Mouse (Mus musculus) left cerebral cortex, adult 18-20 months (tissue): Measurements from ENCODE around the gene Rln1. TPM values are rescaled to one million over a fixed set of nuclear protein-coding genes. Genes with fewer than 3 reads are reported as not detected.

Experiments
- DNase-seq, 2 experiments: peaks; one replicate each; pipeline ENCODE4 v3.0.0; 2021 to 2022; ENCODE audit warnings: low spot score in 2 of 2, mixed read lengths in 1 of 2
- total RNA-seq, 2 experiments: library from RNA; stranded (reverse); gene quantifications; 2 replicates each; pipeline ENCODE4 v1.2.3; 2021

Rln1 gene
- total RNA-seq, 2 experiments from 2014 or later, result 0.84 to 1.8 TPM

DNA sequence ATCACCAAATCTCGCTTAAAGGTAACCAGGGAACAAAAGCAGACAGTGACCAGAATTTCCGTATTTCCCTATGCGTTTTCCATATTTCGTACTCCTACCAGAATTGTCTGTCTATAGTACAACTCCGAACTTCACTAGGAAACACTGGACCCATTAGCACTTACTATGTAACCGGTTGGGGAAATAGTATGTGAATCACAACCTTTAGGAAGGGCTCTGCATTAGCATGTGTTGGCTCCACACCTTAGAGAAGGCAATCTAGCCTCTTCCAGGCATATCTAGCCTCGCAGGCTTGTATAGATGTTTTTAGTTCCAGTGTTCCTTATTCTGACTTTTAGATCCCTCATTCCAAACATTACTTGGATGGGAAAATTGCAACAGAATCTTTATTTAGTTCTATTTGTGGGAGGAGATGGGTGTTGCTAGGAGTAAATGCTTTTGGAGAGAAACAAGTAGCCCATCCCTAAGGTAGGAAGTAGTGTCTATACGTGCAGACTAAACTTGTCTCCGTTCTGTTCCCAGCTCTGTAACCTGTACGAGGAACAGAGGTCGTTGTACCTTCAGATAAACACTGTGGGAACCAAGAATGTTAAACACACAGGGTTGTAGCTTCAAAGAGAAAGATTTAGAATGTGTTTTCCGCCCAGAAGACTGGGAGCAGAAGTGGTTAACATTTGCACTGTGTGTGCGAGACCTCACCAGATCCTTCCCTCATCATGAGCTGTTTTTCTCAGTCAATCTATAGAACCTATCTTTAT lies 27.9 kb upstream of the Rln1 start:
- no peak for DNase-seq

DNA sequence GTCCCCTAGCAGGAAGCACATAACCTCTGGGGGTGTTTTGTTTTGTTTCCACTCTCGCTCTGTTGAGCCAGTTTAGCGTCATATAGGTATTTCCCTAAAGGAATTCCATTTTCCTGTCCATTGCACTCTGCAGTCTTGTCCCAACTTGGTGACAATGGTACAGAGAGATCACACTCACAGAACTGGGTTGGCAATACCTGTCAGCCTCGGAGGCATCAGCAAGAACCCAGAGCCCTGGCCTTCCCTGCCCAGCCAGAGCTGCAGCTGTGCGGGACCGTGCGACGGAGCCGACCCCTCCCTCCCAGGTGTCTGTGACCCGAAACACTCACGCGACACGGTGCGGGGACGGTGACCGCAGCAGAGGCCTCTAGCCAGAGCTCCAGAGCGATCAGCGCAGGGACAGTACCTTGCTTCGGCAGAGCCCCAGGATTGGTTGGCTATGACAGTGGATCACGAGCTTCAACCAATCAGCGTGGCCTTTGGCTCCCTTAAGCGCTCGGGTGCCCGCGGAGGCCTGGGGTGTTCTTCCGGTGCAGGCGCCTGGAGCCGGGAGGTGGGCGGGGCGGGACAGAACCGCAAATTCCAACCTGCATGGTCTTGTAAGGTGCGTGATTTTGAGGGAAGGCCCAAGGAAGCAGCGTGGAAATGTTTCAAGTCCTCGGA lies 27.1 kb upstream of the Rln1 start:
- DNase-seq, result peak; percentile 89 to 94

DNA sequence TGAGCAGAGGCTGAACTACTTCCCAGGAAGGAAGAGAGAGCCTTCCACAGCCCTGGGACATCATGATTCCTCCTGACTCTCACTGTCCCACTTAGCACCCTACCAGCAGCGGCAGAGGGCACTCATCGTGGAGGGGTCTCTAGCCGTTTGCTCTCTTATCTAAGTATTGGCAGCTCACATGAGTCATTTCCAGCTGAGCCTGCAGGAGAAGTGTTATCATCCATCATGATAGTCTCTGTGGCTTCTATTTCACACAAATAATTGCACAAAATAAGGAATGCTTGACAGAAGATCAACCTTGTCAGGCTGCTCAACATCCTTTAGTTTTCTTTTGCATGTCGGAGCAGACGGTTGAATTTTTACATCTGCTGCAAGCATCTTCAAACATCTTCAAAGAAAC lies 25.8 kb upstream of the Rln1 start:
- no peak for DNase-seq

DNA sequence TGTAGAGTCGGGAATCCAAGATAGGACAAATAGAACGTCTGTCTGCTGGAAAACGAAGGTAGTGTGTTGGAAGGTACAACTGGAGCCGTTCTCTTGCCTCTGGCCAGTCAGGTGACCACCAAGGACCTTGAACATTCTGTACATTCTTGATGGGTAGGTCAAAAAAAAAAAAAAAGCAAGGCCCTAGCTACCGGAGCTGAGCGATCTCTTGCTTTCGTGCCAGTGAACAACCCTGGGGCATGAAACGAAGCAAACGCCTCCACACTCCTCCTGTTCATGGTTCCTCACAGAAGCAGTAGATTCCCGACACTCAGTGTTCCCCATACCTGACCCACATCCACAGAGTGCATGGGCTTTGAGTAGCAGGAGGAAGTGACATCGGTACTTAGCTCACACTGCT lies 21.8 kb upstream of the Rln1 start:
- no peak for DNase-seq

DNA sequence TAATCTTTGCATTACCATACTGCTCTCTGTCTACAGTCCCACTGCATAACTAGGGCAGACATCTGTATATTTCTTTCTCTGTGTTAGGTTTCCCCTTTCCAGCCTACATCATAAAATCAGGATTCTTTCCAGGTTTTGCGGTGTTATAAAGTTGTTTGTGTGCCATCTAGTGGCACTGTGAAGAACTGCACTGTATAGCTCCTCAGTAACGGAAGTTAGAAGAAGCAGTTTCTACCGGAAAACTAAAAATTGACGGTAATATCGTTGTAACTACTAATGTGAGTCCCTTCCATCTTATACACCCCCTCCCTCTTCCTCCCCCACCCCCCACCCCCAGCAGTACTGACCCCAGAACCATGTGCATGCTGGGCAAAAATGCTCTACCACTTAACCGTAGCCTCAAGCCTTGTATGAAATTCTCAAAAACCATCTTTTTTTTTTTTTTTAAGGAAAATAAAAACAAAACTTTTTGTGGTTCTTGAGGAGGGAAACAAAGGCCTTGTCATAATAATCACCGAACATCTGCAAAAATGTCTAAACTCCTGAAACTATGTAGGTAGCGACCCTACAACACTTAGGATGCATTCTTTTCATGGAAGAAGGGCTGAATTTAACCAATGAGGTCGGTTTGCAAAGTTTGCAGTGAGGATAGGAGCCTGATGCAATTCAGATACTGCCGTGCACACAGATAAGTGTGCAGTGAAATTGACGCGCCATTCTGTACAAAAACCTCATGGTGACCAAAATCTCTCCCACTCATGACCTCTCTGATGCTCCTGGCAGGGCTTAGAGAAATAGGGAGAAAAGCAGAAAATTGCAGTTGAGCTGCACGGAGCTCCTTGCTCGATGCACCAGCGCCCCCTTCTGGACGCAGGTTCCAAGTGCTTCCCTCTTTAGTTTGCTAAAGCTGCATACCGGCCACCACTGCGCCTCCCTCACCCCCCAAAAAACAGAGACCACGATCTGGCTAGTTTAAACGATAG lies 20.7 kb upstream of the Rln1 start:
- DNase-seq, result peak; percentile 85 to 95

DNA sequence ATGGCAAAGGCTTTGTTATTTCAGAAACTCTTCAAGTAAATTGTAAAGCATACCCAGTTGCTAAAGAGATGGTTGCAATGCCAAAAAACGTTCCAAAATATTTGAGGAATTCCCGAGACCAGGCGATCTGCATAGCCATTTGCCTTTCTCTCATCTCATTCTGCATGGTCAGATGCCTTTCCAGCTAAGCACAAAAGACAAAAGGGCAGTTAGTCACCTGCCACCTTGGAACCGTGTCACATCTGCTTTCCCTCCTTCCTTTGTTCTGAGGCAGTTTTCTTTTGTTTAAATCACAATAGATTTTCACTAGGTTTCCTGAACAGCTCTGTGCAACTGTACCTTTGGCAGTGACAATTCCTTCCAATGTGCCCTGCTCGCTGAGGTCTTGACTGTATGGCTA lies 16.5 kb upstream of the Rln1 start:
- no peak for DNase-seq

DNA sequence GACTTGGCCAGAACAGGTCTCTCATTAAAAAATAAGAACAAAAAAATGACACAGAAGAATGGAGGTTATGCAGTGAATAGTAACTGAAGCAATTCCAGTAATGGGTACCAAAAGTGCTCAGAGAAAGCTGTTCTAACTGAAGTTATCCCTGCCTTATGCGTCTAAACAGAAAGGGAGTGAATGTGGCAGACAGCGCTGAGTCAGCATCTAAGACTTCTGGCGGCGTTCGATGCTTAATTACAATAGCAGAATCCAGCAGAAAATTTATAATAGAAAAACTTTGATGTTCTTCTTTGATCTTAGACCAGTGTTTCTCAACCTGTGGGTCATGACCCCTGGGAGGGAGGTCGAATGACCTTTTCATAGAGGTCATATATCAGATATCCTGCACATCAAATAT lies 11.2 kb upstream of the Rln1 start:
- no peak for DNase-seq

DNA sequence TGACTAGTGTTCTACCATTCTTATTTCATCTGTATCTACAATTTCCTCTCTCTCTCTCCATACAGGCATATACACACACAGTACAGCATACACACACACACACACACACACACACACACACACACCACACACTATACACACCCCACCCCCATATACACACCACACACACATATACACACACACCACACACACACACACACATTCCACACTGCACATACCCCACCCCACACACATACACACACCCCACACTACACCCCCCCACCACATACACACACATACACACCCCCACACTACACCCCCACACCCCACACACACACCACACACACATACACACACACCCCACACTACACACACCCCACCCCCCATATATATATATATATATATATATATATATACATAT lies 10.4 kb upstream of the Rln1 start:
- no peak for DNase-seq

DNA sequence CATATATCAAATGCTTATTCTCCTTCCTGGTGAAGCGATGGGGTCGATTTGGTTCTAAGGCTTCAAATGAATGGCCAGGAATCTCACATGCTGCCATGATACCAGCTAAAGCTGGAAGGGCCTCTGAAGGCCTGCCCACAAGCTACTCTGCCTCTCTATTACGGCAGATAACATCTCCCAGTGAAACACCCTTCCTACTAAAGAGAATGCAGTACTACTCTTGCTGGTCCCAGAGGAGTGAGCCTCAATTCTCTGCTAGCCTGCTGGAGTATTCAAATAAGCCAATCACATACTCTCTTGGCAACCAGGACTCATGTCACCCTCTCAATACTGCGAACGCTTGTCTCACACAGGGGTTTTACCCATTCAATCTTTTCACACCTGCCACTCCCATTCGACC lies 7.8 kb upstream of the Rln1 start:
- DNase-seq, result no peak

DNA sequence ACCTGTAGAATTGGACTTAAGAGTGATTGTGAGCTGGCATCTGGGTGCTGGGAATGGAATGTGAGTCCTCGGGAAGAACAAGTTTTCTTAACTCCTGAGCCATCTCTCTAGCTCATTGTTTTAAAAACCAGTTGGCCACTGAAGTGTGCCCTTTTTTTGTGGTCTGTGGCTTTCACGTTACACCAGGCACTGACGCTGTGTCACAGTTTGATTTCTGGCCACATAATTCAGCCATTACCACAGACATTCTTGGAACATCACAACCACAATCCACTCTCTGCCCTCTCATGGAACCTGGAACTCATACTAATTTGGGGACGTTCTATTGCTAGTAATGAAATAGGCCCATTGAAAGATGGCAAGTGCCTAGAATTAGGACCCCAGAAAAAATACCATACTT lies 6.6 kb upstream of the Rln1 start:
- DNase-seq, result no peak

DNA sequence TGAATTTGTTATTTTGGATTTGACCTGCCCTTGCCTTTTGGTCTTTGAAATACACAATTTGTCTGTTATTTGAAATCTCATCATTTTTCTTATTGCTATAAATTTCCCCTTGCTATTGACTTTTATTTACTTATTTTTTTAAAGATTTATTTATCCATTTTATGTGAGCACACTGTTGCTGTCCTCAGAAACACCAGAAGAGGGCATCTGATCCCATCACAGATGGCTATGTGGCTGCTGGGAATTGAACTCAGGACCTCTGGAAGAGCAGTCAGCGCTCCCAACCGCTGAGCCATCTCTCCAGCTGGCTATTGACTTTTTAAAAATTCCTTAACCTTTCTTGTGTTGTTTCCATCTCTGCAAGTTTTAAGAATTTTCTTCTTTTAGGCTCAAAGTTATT lies 2.2 kb upstream of the Rln1 start:
- DNase-seq, result no peak

DNA sequence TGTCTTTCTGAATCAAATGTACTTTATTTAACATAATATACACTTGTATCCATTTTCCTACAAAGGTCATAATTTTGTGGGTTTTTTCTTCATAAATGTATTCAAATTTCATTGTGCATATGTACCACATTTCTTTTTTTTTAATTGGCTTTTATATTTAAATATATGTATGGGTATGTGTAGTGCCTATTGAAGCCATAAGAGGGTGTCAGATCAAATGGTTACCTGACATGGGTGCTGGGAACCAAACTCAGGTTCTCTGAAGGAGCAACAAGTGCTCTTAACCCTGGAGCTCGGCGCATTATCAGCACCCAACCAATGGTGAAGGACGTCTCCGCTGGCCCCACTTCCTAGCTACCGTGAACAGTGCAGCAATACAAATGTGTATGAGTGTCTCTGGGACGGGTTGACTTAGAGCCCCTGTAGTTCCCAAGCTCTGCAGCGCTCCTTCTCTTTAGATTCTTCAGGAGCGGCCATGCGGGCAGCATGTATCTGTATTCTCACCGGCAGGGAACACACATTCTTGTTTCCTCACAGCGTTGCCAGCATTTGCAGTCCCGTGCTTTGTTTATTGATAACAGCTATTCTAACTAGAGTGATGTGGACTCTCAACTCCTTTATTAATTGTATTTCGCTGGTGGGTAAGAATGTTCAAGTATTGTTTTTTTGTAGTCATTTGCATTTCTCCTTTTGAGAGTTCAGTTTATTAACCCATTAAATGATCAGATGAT lies 7.5 kb downstream of the Rln1 start:
- DNase-seq, result no peak

DNA sequence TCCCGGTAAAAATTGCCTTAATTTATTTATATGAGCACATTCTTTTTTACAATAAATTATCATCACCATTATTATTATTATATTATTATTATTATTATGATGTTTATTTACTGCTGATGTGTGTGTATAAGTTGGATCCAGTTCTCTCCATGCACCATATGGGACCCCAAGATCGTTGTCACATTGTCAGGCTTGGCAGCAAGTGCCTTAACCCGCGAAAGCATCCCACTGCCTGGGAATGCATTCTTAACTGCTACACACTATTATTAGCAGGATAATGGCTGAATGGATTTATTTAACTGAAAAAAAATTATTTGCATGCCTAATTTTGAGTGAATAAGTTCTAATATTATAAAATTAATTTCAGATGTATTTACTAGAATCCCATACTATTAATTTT lies 8.1 kb downstream of the Rln1 start:
- no peak for DNase-seq

DNA sequence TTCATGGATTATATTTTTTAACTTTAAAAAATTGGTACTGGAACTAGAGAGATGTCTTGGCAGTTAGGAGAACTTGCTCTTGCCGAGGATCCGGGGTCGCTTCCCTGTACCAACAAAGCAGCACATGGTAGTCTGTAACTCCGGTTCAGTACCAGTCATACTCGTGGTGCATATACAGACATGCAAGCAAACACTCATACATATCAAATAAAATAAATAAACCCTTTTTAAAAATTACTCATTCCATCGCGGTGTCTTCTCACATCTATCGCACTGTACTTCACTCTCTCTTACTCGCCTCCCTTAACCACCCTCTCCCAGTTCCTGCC lies 8.7 kb downstream of the Rln1 start:
- no peak for DNase-seq

DNA sequence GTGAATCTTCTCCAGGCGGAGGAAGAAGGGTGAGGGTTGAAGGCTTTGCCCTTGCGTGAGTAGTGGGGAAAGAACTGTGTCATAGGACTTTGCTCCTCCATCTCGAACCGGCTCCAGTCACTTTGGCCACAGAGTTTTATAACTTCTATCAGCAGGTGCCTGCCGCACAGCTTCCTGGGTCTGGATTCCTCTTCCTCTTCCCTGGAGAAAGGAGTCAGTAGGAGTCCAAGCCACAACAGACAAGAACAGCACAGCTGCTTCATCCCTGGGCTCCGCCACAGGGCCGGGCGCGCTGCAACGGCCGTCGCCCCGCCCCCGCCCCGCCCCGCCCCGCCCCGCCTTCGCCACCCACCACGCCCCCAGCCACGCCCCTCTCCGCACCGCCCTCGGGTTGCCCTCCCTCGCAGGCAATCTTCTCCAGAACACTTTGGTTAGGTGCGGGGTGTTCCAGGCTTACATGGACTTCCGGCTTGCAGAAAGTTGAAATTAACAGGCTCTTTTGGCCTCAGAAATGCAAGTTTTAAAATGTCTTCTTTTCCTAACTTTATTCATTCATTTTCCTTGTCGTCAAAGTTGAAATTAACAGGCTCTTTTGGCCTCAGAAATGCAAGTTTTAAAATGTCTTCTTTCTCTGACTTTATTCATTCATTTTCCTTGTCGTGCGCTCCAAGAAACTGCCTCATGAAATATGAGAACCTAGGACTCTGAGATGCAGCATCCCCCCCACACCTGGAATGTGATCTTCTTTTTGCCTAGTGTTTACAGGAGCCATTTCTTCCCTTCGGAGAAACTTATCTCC lies 9.2 kb downstream of the Rln1 start, which contains the start of gene Insl6:
Insl6 (minus strand) TSS at position 304 of the 799 bp plus-strand sequence.
- DNase-seq, result peak; percentile 17 to 19

DNA sequence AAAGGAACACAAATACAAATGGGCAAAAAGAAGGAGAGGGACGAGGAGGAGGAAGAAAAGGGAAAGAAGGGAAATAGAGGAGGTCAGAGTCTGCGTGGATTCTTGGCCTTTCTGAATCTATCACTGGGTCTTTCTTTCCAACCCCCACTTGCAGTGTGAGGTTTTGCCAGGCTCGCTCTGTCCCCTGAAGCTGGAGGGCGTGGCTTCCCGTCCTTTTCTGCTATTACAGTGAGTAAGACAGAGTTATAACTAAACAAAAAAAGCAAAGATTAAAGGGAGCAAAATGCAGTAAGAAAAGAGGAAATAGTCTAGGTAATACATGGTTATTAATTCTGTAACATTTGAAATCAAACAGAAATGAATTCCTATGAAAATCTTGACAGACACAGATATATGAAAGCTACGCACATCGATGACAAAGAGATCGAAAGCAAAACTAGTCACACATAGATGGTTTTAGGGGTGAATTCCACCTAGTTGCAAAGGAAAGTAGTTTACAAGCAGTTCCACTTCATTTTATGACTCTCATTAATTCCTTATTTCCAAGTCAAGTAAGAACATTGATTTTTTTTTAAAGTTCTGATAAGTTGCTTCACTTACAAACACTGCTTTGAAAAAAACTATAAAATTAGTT lies 10.9 kb downstream of the Rln1 start:
- no peak for DNase-seq

DNA sequence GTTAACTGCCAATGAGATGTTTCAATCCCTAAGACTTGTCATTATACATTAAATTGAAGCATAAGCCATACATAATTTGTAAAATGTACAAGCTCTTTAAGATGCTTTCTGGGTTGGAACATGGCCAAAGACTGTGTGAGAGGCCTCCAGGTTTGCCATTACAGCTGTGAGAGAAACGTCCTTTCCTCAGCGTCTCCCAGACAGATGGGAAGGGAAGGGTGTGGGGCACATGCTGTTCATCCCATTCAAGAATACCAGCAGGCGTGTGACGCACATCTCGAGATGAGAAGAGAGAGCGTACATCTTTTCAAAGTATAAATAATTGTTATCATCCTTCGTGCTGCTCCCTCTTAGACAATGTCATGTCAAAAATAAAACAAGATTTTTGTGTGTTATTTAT lies 21.8 kb downstream of the Rln1 start:
- DNase-seq, result no peak

DNA sequence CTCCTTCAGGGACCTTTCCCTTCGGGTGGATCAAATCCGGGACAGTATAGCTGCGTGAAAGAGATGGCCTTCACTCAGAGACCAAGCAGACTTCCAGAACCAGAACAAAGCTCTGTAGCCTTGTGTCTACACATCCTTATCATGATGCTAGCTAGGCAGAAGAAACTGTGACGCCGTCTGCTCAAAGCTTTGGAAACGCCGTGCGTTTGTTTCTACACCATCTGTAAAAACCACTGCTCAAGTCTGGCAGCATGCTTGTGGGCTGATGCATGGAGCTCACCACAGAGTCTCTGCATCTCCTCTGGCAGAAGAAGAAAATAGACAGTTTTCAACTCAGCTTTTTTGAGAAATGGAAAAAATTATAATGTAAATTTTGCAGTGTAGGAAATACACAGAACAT lies 22.7 kb downstream of the Rln1 start:
- DNase-seq, result peak in 1 of 2 experiments; percentile 24

DNA sequence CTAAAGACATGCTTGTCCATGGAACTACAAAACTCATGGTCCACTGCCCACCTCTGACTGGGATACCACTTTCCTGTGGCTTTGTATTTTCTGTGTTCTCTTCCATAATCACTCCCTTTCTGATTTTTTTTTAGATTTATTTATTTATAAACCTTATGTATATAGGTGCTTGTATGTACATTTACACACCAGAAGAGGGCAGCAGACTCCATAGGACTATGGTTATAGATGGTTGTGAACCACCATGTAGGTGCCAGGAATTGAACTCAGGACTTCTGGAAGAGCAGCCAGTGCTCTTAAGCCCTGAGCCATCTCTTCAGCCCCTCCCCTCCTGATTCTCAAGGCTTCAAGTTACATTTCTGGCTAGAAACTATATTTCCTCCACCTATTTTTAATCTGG lies 25.6 kb downstream of the Rln1 start:
- no peak for DNase-seq

DNA sequence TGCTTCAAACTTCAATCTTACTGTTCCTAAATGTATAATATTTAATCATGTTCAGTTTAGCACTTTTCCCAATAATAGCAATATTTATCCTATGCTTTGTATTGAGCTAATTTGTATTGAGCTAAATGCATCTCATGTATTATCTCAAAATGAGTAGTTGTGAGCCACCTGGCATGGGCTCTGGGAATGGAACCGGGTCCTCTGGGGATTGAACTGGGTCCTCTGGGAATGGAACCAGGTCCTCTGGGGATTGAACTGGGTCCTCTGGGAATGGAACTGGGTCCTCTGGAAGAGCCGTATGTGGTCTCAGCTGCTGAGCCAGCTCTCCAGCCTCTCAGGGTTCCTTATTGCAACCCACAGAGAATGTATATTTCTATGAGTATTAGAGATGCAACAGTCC lies 32.4 kb downstream of the Rln1 start:
- no peak for DNase-seq
